Mouse (Mus musculus) lung, postnatal 25 days (tissue): Measurements from ENCODE around the gene Grk6.
A peak's percentile ranks its signal among the peaks of the same experiment; 100 is the strongest.
"Not testable (repeated sequence)": the region's sequence is repeated elsewhere in the genome, so short reads cannot be mapped to it uniquely, and the experiment has no call there.

Experiments
- DNase-seq: peaks from one replicate; pipeline ENCODE4 v3.0.0; 2022; ENCODE audit warnings: low spot score

Grk6 gene

DNA sequence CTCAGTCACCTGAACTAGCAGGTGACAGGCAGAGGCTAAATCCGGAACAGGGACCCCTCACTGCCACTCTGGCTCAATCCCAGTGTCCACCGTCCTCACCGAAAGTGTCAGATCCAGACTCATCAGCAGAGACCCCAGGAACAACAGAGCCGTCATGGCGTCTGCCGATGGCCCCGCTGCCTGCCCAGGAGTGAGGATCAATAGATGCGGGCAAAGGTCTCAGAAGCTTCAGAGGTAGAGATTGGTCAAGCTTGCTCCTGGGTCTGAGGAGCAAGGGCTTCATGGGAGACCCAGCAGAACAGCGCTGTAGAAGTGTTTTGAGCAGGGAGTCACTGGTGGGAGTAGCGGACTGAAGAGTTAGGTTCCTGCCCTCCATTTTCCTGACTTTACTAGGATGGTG lies 18.3 kb upstream of the Grk6 start, which contains the start of gene F12:
TSS of gene F12 (minus strand) at position 181 of the 400 bp plus-strand sequence.
- no peak for DNase-seq

DNA sequence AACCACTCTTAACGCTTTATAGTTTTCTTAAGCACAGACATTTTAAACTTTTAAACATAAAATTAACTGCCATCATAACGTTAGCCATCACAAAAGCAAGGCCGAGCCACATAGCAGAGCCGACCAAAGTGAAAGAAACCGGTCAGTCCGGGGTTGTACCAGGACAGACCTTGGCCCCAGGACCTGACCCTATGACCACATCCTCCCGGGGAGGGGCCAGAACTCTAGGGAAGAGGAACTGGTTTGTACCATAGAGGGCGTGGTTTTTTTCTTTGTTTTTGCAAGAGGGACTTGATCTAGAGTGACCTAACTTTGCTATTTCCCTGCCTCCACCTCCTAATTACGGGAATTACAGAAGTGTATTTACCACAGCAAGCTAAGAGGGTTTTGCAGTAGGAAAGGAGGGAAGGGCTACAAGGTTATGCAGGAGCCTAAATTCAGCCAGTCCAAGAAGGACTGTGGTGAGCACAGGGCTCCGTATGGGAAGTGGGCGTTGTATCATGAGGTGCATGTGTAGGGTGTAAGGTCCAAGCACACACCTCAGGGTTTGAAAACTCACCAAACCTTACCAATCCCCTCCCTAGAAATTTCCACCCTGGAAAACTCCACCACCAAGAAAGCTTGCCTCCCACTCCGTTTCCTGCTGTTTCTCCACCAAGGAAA lies 15.5 kb upstream of the Grk6 start:
- peak; percentile 92 for DNase-seq

DNA sequence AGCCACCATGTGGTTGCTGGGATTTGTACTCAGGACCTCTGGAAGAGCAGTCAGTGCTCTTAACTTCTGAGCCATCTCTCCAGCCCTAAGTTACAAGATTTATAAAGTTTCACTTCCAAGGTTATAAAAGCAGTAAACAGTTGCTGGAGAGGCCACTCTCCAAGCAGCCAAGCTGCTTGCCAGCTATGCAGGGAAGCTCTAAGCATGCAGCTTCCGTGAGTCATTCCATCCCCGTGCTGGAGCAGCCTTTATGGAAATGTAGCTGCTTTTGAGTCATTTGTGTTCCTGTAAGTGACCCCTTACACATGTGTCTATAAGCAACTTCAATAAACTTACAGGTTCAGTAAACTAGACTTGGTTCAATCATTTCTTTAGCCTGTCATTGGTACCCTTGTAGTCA lies 14.3 kb upstream of the Grk6 start:
- DNase-seq: no peak

DNA sequence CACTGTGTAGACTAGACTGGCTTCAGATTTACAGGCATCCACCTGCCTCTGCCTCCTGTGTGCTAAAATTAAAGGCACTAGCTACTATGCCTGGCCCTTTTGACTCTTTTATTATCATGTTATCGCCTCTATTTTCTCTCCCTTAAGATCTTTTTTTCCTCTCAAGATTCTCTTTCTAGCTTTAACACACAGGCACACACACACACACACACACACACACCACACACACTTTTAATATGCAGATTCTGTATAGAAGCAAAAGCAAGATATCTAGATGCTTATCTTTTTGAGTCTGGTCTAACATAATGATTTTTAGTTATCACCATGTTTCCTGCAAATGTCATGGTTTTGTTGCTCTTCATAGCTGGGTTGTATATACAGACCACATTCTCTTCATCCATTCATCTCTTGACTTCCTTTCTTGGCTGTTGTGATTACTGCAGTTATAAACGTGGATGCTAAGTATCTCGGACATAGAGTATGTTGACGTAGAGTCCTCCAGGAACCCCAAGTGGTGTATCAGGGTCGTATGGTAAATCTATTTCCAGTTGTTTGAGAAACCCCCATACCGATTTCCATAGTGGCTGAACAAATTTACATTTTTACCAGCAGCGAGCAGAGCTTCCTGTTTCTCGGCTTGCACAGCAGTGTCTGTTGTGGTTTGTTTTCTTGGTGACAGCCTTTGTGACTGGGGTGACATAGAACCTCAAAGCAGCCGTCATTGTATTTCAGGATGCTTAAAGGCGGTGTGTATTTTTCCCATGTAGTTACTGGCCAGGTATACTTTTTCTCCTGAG lies 12.8 kb upstream of the Grk6 start:
- DNase-seq: peak; percentile 62

- DNase-seq: not testable (repeated sequence)
These were observed 7.7 kb upstream of the Grk6 start for GRCm38 (mm10) chr13:55437111-55437629.

DNA sequence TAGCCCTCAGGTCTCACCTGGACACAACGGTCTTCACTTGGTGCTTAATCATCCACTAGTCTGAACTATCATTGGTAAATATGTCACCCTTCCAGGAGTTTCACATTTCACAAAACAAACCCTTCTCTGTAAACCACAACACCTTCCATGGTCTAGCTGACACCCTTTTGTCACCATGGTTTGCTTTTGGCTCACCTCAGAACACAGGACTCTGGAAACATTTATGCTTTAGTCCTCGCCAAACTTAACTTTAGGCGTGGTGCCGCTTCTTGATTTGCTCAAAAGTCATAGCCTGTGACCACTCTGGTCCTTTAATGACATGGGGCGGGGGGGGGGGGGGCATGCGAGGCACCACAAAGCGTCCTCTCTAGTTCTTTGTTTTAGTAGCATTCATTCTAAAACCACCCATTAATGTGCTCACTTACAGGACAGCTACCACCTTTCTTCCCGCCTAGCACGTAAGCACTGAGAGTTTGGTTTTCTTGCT lies 1.0 kb upstream of the Grk6 start:
- no peak for DNase-seq

GRCm38 (mm10) chr13:55444286-55444936 lies 461 bp upstream of the Grk6 start:
- peak; percentile 90 for DNase-seq

- DNase-seq: no peak
These were observed 654 bp downstream of the Grk6 start for GRCm38 (mm10) chr13:55445361-55446091.

- DNase-seq: no peak
These were observed 1.7 kb downstream of the Grk6 start for GRCm38 (mm10) chr13:55446483-55447105.

DNA sequence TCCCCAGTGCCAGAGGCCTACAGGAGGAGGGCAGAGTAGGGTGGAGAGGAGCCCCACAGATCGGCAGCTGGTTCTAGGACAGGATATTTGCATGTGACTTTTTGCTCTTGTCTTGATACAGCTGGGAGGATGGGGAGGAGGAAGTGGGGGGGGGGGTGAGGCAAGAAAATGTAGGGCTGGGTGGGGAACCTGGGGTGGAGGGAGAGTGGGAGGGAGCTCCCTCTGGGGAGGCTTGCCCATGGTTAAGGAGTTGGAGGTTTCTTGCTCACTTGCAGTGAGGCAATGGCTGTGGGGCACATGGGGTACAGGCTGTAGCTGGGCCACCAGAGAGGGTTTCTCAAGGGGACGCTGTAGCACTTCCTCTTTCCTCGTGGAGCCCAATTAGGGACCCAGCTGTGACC lies 2.7 kb downstream of the Grk6 start:
- peak; percentile 61 for DNase-seq

- DNase-seq: no peak
These were observed 3.3 kb downstream of the Grk6 start for GRCm38 (mm10) chr13:55448131-55448530.

- no peak for DNase-seq
These were observed 4.3 kb downstream of the Grk6 start for GRCm38 (mm10) chr13:55449205-55449604.

DNA sequence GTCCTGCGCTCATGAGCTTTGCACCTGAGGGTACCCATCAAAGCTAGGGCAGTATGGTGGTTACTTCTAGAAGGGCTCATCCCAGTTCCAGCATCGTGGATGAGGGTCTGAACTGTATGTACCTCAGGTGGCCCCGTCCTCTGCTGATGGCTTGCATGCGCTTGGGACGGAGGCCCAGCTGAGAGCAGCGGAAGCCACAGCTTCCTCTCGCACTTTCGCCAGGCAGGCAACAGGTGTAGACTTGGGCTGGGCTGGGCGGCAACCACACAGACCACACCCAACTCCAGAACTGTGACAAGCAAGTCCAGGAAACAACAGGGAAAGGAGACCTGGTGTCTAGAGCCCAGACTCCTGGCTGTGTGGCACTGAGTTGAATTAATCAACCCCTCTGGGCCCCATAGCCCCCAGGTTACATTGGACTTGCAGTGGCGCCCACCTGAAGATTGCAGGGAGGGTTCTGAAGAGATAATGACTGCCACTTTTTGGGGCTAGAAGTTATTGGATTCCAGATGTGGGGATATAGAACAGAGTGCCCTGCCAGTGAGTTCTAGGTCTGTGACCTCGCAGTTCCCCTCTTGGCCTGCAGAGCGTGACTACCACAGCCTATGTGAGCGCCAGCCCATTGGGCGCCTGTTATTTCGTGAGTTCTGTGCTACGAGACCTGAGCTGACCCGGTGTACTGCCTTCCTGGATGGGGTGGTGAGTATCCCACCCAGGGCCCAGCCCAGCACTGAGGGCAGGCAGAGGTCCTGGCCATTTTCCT lies 5.0 kb downstream of the Grk6 start:
- DNase-seq: no peak

- DNase-seq: peak; percentile 64
These were observed 5.7 kb downstream of the Grk6 start for GRCm38 (mm10) chr13:55450511-55450980.

DNA sequence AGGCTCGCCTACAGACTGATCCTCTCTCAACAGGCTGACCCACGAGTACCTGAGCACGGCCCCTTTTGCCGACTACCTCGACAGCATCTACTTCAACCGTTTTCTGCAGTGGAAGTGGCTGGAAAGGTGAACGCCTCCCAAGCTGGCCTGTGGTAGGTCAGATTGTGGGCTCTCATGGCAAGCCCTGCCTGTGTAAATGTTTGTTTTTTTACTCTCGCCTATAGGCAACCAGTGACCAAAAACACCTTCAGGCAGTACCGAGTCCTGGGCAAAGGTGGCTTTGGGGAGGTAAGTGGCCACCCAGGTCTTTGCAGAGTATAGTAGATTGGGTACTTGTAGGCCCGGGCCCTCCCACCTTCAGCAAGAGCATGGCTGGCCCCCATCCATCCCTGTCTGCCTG lies 6.4 kb downstream of the Grk6 start:
- DNase-seq: no peak

DNA sequence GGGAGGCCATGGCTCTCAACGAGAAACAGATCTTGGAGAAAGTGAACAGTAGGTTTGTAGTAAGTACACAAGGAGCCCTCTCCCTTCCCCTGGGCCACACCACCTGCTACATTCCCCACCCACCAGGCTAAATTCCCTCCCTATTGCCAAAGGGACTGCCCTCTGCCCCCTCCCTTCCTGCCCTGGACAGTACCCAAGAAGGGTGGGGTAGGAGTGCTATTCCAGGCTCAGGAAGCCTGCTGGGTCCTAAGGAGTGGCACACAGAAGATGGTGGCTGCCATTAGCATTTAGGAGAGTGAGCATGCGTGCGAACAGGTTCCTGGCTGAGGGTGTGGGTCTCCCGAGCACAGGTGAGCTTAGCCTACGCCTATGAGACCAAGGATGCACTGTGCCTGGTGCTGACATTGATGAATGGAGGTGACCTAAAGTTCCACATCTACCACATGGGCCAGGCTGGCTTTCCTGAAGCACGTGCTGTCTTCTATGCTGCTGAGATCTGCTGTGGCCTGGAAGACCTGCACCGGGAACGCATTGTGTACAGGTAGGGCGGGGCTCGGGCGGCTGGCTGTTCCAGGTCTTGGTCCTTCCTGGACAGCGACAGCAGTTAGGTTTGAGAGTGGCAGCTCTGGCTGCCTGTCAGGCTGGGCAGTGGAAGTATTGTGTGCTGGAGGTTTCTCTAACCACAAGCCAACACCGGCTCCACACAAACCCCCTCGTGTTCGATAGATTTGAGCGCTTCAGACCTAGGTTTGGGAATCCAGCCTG lies 7.1 kb downstream of the Grk6 start:
- DNase-seq: peak; percentile 69

GRCm38 (mm10) chr13:55462965-55463364 lies 18.1 kb downstream of the Grk6 start:
- DNase-seq: no peak

- no peak for DNase-seq
These were observed 18.6 kb downstream of the Grk6 start for GRCm38 (mm10) chr13:55463399-55464026.
